Mouse (Mus musculus) cerebellum, adult 11 months (tissue): ENCODE results near the gene Pld1.

Experiments
- DNase-seq: peaks from one replicate; pipeline ENCODE4 v3.0.0; 2022

Gene Pld1

DNA sequence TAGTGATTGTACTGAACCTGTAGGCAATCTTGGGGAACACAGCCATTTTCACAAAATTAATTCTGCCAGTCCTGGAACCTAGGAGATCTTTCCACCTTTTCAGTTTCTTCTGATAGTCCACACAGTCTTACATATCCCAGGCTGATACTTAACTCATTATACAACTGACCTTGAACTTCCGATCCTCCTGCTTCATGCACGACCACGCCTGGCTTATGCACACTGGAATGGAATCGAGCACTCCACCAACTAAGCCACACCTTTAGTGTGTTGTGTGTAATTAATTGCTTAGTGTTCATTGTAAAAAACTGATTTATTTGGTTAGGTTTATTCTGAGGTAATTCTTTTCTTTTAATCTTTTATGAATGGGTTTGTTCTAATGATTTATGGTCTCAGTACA is 122.2 kb downstream of the Pld1 start:
- no peak for DNase-seq

DNA sequence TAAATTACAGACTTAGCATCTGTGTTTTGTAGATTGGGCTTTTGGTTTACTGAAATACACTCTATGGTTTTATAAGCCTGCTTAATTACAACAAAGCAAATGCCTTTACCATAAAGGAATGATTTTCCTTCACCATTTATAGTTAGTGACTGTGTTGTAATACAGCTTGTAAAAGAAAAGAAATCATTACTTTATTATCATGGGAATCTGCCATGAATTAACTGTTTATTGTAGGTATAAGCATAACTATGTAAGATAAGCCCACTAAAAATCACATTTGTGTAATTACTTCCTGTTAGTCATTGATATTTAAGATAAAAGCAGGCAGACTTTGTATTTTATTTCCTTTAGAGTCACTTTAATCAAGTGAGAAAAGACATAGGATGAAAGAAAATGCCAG is 122.7 kb downstream of the Pld1 start:
- DNase-seq = no peak

DNA sequence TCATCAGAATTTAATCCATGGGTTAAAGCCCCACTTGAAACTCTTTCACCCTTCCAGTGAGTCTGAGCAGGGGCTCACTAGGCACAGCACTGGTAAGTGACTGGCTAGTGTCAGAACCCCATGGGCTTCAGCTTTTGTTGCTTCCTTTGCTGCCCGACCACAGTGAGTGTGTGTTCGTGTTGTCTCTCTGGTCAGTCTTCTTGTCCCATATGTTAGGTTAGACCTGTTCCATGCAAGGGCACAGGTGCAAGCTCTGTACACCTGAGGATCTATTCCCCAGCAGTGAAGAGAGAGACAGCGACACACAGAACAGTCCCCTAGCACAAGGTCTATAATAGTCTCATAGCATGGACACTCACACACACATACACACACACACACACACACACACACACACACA is 140.7 kb downstream of the Pld1 start:
- no peak for DNase-seq

DNA sequence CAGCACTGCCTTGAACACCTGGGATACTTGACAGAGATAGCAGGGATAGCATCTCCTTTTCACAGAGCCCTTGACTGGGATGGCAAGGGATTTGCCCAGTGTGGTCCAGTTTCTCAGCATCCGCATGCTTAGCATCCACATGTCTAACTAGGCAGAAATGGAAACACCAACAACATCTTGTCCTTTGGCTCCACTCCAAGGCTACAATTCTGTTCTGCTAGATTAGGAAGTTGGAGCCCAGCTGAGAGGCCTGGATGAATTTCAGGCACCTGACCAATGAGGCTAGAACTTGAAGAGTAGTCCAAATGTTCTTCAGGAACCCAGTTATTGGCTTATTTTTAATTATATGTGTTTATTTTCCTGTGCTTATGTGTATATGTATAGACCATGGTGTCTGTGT is 141.6 kb downstream of the Pld1 start:
- DNase-seq = no peak

DNA sequence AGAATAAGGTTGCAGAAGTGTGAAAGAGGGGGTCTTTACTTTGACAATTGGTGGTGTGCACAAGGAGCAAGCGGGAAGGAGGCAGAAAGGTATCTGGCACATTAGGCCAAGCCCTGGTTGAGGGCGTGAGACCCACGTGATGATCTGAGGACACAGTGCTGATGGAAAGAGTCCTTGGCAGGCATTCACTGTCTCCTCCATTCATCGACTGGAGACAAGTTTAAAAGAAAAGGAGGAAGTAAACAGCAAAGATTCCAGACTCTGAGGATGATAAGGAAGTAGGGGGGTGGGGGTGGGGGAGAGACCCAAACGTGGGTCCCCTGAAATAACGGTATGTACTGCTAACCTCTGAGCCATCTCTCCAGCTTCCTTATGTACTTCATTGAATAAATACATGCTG is 142.5 kb downstream of the Pld1 start:
- DNase-seq = no peak

DNA sequence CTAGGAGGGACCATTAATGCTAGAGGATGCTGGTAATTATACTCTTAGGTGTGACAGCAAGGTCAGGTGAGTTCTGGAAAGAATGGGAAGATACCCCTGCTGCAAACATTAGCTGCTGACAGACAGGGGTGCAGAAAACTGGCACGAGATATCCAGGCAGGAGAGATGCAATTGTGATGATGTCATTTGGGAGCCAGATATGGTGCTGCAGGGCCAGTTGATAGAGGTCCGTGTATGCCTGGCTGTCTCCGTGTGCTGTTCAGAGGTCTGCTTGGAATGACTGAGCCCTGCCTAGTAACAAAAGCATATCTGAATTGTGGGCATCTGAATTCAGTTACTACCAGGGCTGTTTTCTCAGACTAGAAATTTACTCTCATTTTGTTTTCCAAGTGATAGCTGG is 144.7 kb downstream of the Pld1 start:
- no peak for DNase-seq

DNA sequence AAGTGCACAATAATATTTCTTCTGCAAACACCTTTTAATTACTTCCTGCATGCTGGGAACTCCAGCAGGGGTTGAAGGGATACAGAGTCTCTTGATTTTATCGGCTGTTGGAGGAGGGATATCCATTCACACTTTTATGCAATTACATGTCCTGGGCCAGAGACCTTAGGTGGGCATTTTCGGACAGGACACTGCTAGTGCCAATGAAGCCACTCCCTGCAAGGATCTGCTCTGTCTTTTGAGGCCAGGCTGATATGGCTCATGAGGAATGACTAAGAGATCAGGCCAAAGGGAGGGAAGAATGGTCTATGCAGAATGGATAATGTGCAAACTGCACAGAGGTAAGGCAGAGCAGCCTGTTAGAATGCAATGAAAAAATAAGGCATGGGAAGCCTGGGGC is 145.8 kb downstream of the Pld1 start:
- DNase-seq = no peak

DNA sequence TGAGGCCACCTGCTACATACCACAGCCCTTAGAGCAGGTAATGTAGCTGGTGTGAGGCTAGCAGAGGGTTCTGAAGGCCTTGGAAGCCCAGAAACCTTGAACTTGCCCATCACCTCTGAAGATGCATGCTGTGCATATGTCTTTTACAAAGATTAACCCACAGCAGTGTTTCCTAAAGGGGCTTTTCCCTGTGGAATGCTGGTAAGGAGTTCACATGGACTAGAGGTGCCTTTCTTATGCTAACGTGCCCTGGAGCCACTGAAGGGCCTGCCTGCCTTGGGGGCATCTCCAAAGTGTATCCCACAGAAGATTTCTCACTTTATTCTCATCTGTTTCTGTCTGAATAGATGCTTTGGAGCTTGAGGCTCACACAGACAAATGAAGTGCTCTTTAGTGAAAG is 152.8 kb downstream of the Pld1 start:
- no peak for DNase-seq

DNA sequence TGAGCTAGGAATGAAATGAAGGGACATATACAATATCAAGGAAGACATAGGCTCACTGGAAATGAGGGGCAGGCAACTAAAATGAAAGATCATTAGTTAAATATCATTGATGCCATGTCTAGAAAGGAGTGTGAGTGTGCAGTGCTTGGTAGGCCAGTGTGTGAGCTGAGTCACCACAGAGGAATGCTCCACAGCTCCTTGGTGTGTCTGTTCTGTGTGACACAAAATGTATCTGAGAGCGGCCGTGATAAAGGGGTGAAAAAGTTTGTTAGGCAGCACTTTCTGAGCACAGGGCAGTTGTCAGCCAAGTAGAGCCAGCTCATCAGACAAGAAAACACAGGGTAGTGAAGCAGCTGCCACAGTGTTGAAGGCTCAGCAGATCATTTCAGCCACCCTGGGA is 153.2 kb downstream of the Pld1 start:
- no peak for DNase-seq

DNA sequence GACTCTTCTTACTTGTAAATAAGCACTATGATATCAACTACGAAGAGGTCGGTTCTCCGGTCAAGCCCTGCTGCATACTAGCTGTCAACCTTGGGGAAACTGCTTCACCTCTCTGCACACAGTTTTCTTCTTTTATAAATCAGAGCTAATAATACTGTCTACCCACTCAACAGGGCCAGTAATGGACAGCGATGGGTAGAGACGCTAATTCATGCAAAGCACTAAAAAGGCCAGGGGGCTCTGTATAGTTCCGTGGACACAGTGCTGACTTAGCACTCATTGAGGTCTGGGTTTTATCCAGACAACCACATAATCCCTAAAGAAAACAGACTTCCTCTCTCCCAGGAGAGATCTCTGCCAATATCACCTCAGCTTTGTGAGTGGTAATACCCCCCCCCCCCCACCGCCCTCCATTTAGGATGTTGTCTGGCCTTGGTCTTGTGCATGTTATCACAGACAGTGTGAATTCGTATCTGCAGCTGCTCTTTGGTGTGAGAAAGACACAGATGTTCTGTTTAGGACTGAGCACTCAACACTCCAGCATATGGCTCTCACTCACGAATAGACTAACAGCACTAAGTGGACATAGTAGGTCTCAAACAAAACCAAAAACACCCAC is 155.3 kb downstream of the Pld1 start:
- DNase-seq = no peak

DNA sequence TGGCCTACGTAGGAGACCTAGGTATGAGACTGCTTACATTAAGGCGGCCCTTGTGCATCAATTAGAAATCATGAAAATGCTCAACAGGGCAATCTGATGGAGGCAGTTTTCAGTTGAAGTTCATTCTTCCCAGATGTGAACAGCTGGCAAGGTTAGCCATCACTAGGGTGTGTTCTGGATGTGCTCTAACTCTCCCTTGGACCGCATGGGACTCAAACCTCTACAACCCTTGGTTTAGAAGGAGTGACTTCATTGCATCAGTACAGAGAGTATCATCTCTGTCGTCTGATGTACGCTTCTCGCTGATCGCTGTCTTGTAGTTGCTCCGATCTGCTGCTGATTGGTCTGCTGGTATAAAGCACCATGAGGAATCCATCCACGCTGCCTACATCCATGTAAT is 157.0 kb downstream of the Pld1 start:
- no peak for DNase-seq

DNA sequence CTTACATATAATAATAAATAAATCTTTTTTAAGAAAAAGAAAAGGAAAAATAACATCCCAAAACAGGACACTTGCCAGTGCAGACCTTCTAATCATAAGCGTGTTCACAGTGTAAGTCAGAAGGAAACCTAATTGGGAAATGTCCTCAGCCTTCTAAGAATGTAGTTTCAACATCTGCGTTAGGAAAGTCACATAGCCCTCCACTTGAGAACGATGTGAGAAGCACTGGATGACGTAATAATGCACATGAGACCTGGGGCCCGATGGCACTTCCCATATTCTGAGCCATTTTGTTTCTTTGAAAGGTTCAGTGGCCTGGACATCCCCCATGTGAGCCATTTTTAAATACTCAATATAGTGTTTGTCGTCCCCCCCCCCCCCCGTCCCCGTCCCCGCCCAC is 160.7 kb downstream of the Pld1 start:
- DNase-seq = no peak

DNA sequence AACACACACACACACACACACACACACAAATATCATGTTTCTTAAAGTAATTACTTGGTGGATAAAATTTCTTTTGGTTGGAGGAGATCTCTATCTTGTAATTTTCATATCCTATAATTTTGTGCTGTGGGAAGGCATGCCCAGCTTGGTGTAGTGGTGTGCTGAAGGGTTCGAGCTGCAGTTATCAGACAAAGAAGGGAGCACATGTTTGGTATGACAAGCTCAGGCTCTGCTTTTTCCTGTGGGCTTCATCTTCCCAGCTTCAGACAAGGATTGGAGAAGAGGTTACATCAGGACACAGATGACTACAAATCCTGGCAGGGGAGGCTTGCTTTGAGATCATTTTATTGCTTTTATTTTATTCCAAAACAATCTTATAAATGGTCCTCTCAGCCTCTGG is 166.5 kb downstream of the Pld1 start:
- DNase-seq = no peak

DNA sequence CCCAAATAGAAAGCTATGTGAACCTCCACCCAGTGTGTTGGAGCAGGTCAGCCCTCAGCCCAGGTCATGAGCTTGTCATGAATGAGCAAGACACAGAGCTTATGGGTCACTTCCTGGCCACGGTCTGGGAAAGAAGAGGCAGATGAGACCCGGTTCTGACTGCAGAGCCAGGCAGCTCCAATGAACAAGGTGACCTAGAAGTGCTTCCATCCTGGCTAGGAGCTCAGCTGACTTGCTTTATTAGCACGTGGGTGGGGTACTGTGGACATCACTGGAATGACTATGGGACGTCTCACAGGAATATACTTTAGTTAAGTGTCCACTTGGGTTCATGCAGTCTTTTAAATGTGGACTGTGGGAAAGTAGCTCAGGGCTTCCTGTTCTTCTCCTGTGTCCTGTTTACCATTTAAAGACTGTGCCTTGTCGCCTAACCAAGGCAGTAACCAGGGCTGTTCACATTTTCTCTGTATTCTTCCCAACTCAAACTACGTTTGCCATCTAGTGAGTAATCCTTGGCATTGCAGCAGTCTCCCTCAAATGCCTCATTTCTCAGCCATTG is 169.0 kb downstream of the Pld1 start:
- DNase-seq = no peak

DNA sequence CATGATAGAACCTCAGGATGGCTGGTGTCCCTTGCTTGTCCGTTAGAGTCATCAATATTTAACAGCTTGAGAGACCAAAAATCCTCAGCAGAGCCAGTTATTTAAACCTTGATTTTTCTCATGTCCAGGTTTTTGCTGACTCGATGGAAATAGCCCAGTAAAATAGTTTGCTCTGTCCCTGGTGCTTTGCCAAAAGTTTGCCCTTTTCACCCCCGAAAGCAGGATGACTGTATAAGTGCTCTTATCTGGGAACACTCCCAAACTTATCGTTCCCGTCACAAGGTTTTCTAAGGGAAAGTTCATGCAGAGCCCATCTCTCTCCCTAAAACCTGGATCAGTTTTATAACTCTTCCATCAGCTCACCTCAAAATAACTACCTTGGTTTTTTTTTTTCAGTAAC is 173.0 kb downstream of the Pld1 start:
- no peak for DNase-seq

DNA sequence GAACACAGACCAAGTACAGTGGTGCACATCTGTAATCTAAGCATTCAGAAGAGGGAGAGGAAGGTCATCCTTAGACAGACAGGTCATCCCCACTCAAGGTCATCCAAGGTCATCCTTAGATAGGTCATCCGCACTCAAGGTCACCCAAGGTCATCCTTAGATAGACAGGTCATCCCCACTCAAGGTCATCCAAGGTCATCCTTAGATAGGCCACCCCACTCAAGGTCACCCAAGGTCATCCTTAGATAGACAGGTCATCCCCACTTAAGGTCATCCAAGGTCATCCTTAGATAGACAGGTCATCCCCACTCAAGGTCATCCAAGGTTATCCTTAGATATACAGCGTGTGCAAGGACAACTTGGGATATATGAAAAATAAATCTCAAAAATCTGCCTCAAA is 175.4 kb downstream of the Pld1 start:
- DNase-seq = no peak

DNA sequence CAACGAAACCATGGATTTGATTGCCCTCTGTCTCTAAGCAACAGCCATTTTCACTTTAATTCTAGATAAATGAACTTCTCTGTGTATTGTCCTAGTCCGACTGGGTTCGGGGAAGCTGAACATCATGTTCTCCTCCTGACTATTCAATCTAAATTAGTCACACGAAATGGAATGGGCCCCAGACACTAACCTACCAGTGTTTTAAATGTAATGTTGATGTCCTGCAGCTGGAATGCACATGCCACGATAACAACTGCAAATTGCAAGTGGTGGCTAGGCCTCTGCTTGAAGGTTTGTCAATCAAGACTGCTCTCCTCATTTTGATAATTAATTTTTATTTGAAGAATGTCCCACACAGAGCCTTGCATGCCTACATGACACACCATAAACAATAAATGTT is 203.2 kb downstream of the Pld1 start:
- DNase-seq = no peak

DNA sequence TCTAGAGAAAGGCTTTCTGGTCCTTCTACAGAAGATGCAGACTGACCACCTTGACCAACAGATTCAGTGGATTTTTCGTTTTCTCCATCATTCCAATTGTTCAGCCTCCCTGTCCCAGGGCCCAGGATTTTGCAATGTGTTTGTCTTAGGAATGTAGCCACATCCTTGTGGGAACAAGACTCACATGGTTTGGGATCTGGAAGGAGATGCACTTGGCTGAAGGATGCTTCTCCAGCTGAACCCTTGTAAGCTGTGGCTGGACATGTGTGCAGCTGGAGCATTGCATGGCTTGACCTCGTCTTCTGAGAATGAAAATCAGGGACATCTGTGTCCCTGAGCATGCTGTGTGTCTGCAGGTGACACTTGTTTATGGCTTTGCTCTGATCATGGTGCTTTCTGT is 203.6 kb downstream of the Pld1 start:
- no peak for DNase-seq

DNA sequence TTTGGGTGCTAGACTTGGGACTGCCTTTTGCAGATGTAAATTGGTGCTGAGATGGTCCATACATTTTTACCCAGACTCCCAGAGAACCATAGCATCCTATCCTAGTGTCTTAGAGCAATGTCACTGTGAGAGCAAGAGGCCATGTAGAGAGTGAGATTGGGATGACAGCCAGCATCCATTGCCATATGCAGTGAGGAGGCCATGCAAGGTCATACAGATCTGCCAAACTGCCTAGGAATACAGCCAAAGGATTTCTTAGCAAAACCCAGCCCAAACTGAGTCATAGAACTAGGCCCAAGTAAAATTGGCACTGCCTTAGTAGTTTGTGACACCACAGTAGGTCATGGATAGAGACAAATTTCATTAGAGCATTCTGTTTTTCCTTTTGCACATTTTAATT is 206.2 kb downstream of the Pld1 start:
- DNase-seq = no peak

DNA sequence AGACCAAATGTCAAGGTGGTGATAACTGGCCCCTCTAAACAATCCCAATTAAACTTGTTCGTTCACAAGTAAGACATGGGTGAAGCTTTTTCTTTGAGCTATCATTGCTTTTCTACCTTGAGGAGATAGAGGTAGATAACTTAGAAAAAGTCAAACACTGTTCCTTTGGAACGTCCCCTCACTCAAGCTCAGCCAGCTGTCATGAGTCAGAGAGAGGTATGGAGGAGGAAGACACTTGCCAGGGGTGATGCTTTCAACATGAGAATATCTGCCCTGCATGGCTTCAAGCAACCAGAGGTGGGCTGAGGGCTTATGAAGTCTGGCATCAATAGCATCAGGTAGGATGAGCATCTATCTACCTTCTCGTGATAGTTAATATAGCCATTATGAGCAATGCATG is 207.0 kb downstream of the Pld1 start:
- no peak for DNase-seq

DNA sequence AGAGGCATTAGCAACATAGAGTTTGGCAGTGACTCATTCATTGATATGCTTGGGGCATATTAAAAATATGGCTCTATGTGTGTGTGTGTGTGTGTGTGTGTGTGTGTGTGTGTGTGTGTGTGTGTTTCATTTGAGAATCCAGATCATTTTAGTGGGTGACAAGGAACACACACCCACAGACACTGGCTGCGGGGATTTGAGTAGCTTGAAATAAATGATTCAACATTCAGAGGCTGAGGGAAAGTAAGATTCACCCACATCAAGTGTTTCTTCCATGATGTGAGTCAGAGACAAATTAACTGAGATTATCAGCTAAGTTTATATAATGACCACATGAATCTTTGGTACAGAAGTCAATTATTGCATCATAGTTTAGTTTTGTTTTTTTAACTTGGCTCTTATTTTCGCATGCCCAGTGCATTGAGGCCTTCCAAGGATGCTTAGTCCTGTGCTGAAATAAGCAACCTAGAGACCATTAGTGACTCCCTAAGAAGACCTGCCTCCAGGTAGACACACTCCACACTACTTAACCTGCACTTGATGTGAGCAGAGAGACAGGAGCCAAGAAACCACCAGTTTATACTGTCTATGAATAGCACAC is 211.3 kb downstream of the Pld1 start:
- DNase-seq = no peak

DNA sequence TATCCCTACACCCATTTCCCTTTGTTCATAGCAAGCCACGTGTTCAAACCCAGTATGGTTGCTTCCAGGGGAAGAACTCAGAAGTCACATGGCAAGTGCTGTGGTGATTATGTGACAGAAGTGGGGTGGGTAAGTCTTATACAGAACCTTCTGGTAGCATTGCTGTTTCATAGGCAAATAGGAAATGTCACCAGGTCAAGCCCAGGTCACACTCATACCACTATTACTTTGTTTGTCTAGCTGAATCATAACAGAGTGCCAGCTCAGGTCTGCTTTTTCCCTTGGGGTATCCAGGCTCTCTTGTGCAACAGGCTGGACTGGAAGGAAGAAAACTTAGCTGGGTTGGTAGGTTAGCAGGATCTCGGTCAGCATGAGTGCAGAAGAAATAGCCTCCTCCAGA is 219.5 kb downstream of the Pld1 start:
- DNase-seq = no peak

DNA sequence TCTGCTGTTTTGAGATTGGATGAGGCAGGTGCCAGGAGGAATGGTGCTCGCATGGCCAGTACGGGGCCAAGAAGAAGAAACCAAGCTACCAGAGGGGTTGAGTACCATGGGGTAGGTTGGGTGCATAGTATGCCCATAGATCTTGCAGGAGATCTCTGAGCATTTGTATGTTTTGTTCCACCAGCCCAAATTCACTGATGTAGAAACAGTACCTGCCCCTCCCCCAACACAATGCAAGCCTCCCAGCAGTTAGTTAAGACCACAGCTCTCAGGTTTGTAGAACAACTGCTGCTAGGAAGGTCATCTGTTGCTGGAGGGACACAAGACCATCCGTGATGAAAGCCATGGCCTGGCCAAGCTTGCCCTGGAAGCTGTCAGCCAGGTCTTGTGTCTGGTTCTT is 220.4 kb downstream of the Pld1 start:
- DNase-seq = no peak

DNA sequence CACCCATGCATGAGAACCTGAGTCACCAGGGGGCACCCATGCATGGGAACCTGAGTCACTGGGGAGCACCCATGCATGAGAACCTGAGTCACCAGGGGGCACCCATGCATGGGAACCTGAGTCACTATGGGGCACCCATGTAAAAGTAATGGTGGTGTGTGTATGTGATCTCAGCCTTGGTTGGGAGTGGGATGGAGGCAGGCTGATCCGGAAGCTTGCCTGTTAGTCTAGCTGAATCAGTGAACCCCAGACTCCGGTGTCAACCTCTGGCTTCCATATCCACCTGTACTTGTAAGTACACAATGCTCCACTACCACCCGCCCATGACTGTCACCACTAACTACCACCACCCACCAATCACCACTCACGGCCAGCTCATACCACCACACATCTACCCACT is 223.9 kb downstream of the Pld1 start:
- DNase-seq = no peak

DNA sequence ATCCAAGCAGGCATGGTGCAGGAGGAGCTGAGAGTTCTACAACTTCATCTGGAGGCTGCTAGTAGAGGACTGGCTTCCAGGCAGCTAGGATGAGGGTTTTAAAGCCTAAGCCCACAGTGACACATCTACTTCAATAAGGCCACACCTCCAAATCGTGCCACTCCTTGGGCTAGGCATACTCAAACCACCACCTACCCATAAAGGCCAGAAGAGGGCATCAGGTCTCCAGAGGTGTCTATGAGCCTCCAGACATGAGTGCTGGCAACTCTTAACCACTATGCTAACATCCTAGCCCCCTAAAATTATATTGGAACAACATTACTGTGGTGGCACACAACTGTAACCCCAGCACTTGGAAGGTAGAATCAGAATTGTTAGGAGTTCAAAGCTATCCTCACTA is 226.2 kb downstream of the Pld1 start:
- DNase-seq = no peak
